Comparison of ENCODE assay signal across 20 mouse cellular contexts in the genomic region with DNA sequence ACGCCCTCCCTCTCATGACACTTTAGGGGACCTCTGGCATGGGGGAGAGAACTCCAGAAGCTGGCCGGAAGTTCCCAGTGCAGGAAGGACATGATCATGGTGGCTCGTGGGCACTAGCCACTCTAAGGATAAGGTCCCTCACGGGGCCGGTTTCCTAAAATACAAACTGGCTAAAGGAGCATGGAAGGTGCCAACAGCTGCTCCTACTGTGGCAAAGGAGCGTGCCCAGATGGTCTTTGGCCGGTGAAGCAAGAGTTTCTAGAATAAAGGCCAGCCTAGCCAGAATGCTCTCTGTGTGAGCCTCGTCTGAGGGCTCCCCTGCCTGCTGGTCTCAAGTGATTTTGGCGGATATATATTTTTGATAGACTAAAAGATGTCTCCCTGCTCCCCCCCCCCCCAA. TPM values are rescaled to one million over a fixed set of nuclear protein-coding genes. Genes with fewer than 3 reads are reported as not detected.
DNase-seq lines count a peak whose midpoint lies in the region; ATAC-seq and TF ChIP-seq lines count a peak whose summit lies in the region.
"Had no signal": no experiment of that assay in that cellular context is flagged by ENCODE, and none has a peak within 500 bp of the region (broad histone marks: within the 10 kb centered on the region; RNA-seq: fewer than 3 reads in every experiment).

No protein-coding gene starts in this region.

- 72% methylated on average over 9 of the region's 9 CpGs for WGBS in liver, embryonic 11.5 days

- H3K36me3 ChIP-seq in myocyte (ENCODE audit: control insufficient read depth, insufficient read depth): peaks cover 5% of the 10 kb centered on the region
- 0 out of 2 replicates have a peak, but pooled peaks cover 2% of the 10 kb centered on the region for H3K36me3 ChIP-seq in liver, embryonic 11.5 days (ENCODE audit: control insufficient read depth, insufficient read depth, low read length)

- no peaks in the 10 kb centered on the region for H3K27me3 ChIP-seq in myocyte (ENCODE audit: control insufficient read depth, insufficient read depth, insufficient read length)
- H3K27me3 ChIP-seq in liver, embryonic 11.5 days (replicated peaks; ENCODE audit: control insufficient read depth, insufficient read depth, low read length): no peaks in the 10 kb centered on the region
- H3K27me3 ChIP-seq: heart, embryonic 13.5 days; neural tube, embryonic 13.5 days had no signal

- TF ChIP-seq POLR2A in myocyte (IDR thresholded peaks at IDR 0.05; ENCODE audit: insufficient read length, low read depth): no peak

- H3K4me2 ChIP-seq in myocyte (ENCODE audit: low read depth): no peak overlapping the region
- H3K4me2 ChIP-seq in liver, embryonic 11.5 days: no peak overlapping the region
- H3K4me2 ChIP-seq: heart, embryonic 13.5 days; midbrain, embryonic 11.5 days; neural tube, embryonic 13.5 days had no signal

- no peak for DNase-seq in cerebellum, postnatal 4 days (ENCODE audit: low spot score in 2 of 2)
- peak; percentile 60 for DNase-seq in left cerebral cortex, postnatal 4 days
- no peak for DNase-seq in left cerebral cortex, adult 18-20 months (ENCODE audit: low spot score in 2 of 2)
- DNase-seq in cerebellum, adult 9-10 months: peak; percentile 92
- DNase-seq in kidney, adult 8-10 months: no peak
- no peak for DNase-seq in liver, embryonic 11.5 days (ENCODE audit: low spot score)
- DNase-seq: heart, postnatal 36 days; kidney, adult 11 months; kidney, postnatal 14 days; lung, adult 2 months had no signal

- H3K9ac ChIP-seq in liver, embryonic 11.5 days (ENCODE audit: low read depth, low read length): no peak overlapping the region
- H3K9ac ChIP-seq: heart, embryonic 13.5 days; neural tube, embryonic 13.5 days had no signal

- no peak overlapping the region for H3K4me3 ChIP-seq in myocyte
- H3K4me3 ChIP-seq in liver, embryonic 11.5 days (ENCODE audit: low read depth, low read length): no peak overlapping the region
- H3K4me3 ChIP-seq: erythroblast, embryonic 14.5 days; heart, embryonic 13.5 days; neural tube, embryonic 13.5 days had no signal

- H3ac ChIP-seq in myocyte (ENCODE audit: control insufficient read depth, insufficient read length): no peak overlapping the region

- H3K4me1 ChIP-seq in liver, embryonic 11.5 days (replicated peaks; ENCODE audit: control insufficient read depth, insufficient read depth, low read length): no peaks in the 10 kb centered on the region

- no peak overlapping the region for H3K27ac ChIP-seq in liver, embryonic 11.5 days (ENCODE audit: low read depth, low read length)
- H3K27ac ChIP-seq: heart, embryonic 13.5 days; macrophage; neural tube, embryonic 13.5 days had no signal

- H3K79me2 ChIP-seq in myocyte (ENCODE audit: control insufficient read depth, insufficient read depth): no peaks in the 10 kb centered on the region

- intact Hi-C loops in left cerebral cortex, postnatal 4 days (cut with DNase I): no loop called here

- H3K9me3 ChIP-seq in liver, embryonic 11.5 days (ENCODE audit: control insufficient read depth, low read length): no peaks in the 10 kb centered on the region
- H3K9me3 ChIP-seq: heart, embryonic 13.5 days; neural tube, embryonic 13.5 days had no signal

- ATAC-seq in cerebellum, adult (ENCODE audit: insufficient number of reproducible peaks, low FRiP score, low TSS enrichment): peak; percentile 67
- no peak for ATAC-seq in liver, embryonic 11.5 days (replicated peaks; ENCODE audit: low FRiP score)
- ATAC-seq: forebrain, embryonic 16.5 days; hindbrain, embryonic 16.5 days had no signal

TF ChIP-seq in myocyte, 11 proteins besides CTCF, POLR2A, EP300 and RAD21:
- TF ChIP-seq MYOD1 (IDR thresholded peaks at IDR 0.05; ENCODE audit: control insufficient read depth in 1 of 3, insufficient read length in 2 of 3, low read depth in 2 of 3): peak; percentile 21 to 75 (median 22)
- TF ChIP-seq TCF3 (IDR thresholded peaks at IDR 0.05; ENCODE audit: insufficient read length, low read depth): no peak
- peak; percentile 21 for TF ChIP-seq TCF12 (IDR thresholded peaks at IDR 0.05; ENCODE audit: insufficient read depth, poor library complexity, severe bottlenecking)
- TF ChIP-seq MYOG (IDR thresholded peaks at IDR 0.05; ENCODE audit: control insufficient read depth in 1 of 3, insufficient read depth in 1 of 3, insufficient read length in 2 of 3, low read depth in 2 of 3): peak in 2 of 3 experiments; percentile 70 to 80
- TF ChIP-seq E2F4 (IDR thresholded peaks at IDR 0.05; ENCODE audit: insufficient read depth): no peak
- no peak for TF ChIP-seq USF1 (IDR thresholded peaks at IDR 0.05; ENCODE audit: low read depth)
- no peak for TF ChIP-seq CEBPB (IDR thresholded peaks at IDR 0.05; ENCODE audit: insufficient read depth, poor library complexity, severe bottlenecking)
- no peak for TF ChIP-seq REST (IDR thresholded peaks at IDR 0.05; ENCODE audit: insufficient read depth, insufficient read length)
TF ChIP-seq in myocyte: peak in this region for 3.

RNA-seq across cellular contexts. Expression of a gene that starts 15.3 kb away (rescaled TPM):
- total RNA-seq in left cerebral cortex, postnatal 4 days (2021): 10 to 100 TPM; 17.9 to 20.2 TPM
- 100 to 1,000 TPM in 1 of 2 experiments, 10 to 100 TPM in 1; 94.0 to 110 TPM for total RNA-seq in left cerebral cortex, adult 18-20 months (2021)
- polyA plus RNA-seq in myocyte (2012; fragmentation: generic; extraction: Trizol): 27.5 TPM
- 1.7 and 2.0 TPM in 2 replicates for polyA plus RNA-seq in liver, embryonic 11.5 days (2014; fragmentation: Nextera tagmentation; extraction: Ambion mirVana)
- total RNA-seq: monocyte, adult 5-6 weeks had no signal

Comparison
In these comparisons a context has a peak if more than half of its experiments do, and no peak if none do; other contexts are left out.
1. DNase-seq: peak in left cerebral cortex, postnatal 4 days (single experiment) and cerebellum, adult 9-10 months (single experiment); none in cerebellum, postnatal 4 days (0 of 2), left cerebral cortex, adult 18-20 months (0 of 2), kidney, adult 8-10 months (0 of 2) and liver, embryonic 11.5 days (single experiment).
2. RNA of a gene that starts 15.3 kb away (total RNA-seq): 94.0 to 110 TPM in left cerebral cortex, adult 18-20 months; 17.9 to 20.2 TPM in left cerebral cortex, postnatal 4 days; every median in the first group is over 4 times any median in the second.